Mouse (Mus musculus) CH12.LX (cell line): Measurements from ENCODE around the gene Tspear. TPM values are rescaled to one million over a fixed set of nuclear protein-coding genes. Genes with fewer than 3 reads are reported as not detected.
A peak's percentile ranks its signal among the peaks of the same experiment; 100 is the strongest.

Experiments used
- DNase-seq: peaks from one replicate; pipeline ENCODE4 v3.0.0-alpha.2; 2013; ENCODE audit errors: extremely low read depth
- H3K27ac ChIP-seq: 2 replicates; pipeline ENCODE4 v1.5.1; 2012; ENCODE audit warnings: low read depth, mild to moderate bottlenecking, control low read depth, moderate library complexity; ENCODE audit not compliant: insufficient read depth
- H3K27me3 ChIP-seq: replicated peaks from 2 replicates; pipeline ENCODE3; 2012; ENCODE audit warnings: inconsistent platforms
- H3K36me3 ChIP-seq, 2 experiments: replicated peaks in 1 of 2; 2 replicates each; pipeline versions ENCODE3 to v1.6.1; 2012; ENCODE audit warnings: inconsistent platforms in 1 of 2, low read length in 1 of 2, mild to moderate bottlenecking in 1 of 2, mixed read lengths in 1 of 2, moderate library complexity in 1 of 2; ENCODE audit not compliant: control insufficient read depth in 1 of 2, insufficient read depth in 1 of 2
- H3K4me1 ChIP-seq, 2 experiments: 2 replicates each; pipeline ENCODE4 v1.6.1; 2012; ENCODE audit warnings: inconsistent platforms in 1 of 2, moderate library complexity in 1 of 2; ENCODE audit not compliant: insufficient read depth in 2 of 2, control insufficient read depth in 1 of 2
- H3K4me2 ChIP-seq: 2 replicates; pipeline ENCODE4 v1.6.1; 2012; ENCODE audit warnings: low read depth, mild to moderate bottlenecking, control low read depth; ENCODE audit not compliant: poor library complexity, insufficient read depth, severe bottlenecking
- H3K4me3 ChIP-seq, 3 experiments: fragments of 150-350 bp in 1 of 3; sonication (generic) in 1 of 3; replicated peaks in 1 of 3; 2 replicates each; pipeline versions ENCODE3 to v1.5.1; 2011 to 2012; ENCODE audit warnings: low read depth in 2 of 3, low read length in 2 of 3, mild to moderate bottlenecking in 2 of 3, moderate library complexity in 2 of 3, control low read depth in 1 of 3, improper control_type of control experiment in 1 of 3, inconsistent platforms in 1 of 3, mixed read lengths in 1 of 3; ENCODE audit not compliant: poor library complexity in 1 of 3
- H3K79me2 ChIP-seq: replicated peaks from 2 replicates; pipeline ENCODE4 v1.6.1; 2012; ENCODE audit warnings: mild to moderate bottlenecking, moderate library complexity; ENCODE audit not compliant: control insufficient read depth, poor library complexity, insufficient read depth, severe bottlenecking; ENCODE audit errors: extremely low read depth
- H3K9ac ChIP-seq: 2 replicates; pipeline ENCODE4 v1.6.1; 2012; ENCODE audit warnings: low read depth, mild to moderate bottlenecking, control low read depth, moderate library complexity; ENCODE audit not compliant: insufficient read depth
- H3K9me3 ChIP-seq: replicated peaks from 2 replicates; pipeline ENCODE3; 2012; ENCODE audit warnings: low read length, inconsistent platforms, mixed read lengths
- BHLHE40 ChIP-seq: IDR thresholded peaks from 2 replicates; pipeline ENCODE4 v1.6.1; 2011; ENCODE audit warnings: mild to moderate bottlenecking, low read depth, low read length, improper control_type of control experiment
- CHD2 ChIP-seq: IDR thresholded peaks from 2 replicates; pipeline ENCODE4 v1.6.1; 2011; ENCODE audit warnings: low read length, improper control_type of control experiment
- CTCF ChIP-seq, 2 experiments: IDR thresholded peaks in 1 of 2; conservative IDR thresholded peaks in 1 of 2; 2 replicates each; pipeline ENCODE4 v1.5.1; 2011 to 2012; ENCODE audit warnings: low read depth in 2 of 2, low read length in 2 of 2, improper control_type of control experiment in 1 of 2, inconsistent platforms in 1 of 2, mild to moderate bottlenecking in 1 of 2, moderate library complexity in 1 of 2
- E2F4 ChIP-seq: IDR thresholded peaks from 2 replicates; pipeline ENCODE4 v1.6.1; 2011; ENCODE audit warnings: low read depth, low read length, improper control_type of control experiment; ENCODE audit not compliant: insufficient replicate concordance
- ELF1 ChIP-seq: IDR thresholded peaks from 2 replicates; pipeline ENCODE4 v1.6.1; 2014; ENCODE audit warnings: low read depth, mild to moderate bottlenecking, inconsistent platforms, low read length, improper control_type of control experiment
- EP300 ChIP-seq: IDR thresholded peaks from 2 replicates; pipeline ENCODE4 v1.6.1; 2011; ENCODE audit warnings: low read length, improper control_type of control experiment
- IRF4 ChIP-seq: IDR thresholded peaks from 2 replicates; pipeline ENCODE4 v1.6.1; 2014; ENCODE audit warnings: low read depth, mild to moderate bottlenecking, inconsistent platforms, low read length, improper control_type of control experiment
- JUN ChIP-seq: IDR thresholded peaks from 2 replicates; pipeline ENCODE4 v1.6.1; 2011; ENCODE audit warnings: low read depth, mild to moderate bottlenecking, low read length, improper control_type of control experiment, moderate library complexity; ENCODE audit not compliant: insufficient read depth
- JUND ChIP-seq: conservative IDR thresholded peaks from 2 replicates; pipeline ENCODE4 v1.6.1; 2011; ENCODE audit warnings: low read depth, low read length, improper control_type of control experiment
- KAT2A ChIP-seq: IDR thresholded peaks from 2 replicates; pipeline ENCODE4 v1.6.1; 2012; ENCODE audit warnings: low read length, improper control_type of control experiment, inconsistent platforms; ENCODE audit not compliant: insufficient replicate concordance
- MAX ChIP-seq: IDR thresholded peaks from 2 replicates; pipeline ENCODE4 v1.6.1; 2011; ENCODE audit warnings: low read length, improper control_type of control experiment
- MXI1 ChIP-seq: IDR thresholded peaks from 2 replicates; pipeline ENCODE4 v1.6.1; 2011; ENCODE audit warnings: mild to moderate bottlenecking, low read depth, low read length, improper control_type of control experiment
- MYC ChIP-seq: IDR thresholded peaks from 2 replicates; pipeline ENCODE4 v1.6.1; 2011; ENCODE audit warnings: low read depth, mild to moderate bottlenecking, improper control_type of control experiment, low read length
- NRF1 ChIP-seq: IDR thresholded peaks from 2 replicates; pipeline ENCODE4 v1.6.1; 2014; ENCODE audit warnings: low read depth, mild to moderate bottlenecking, inconsistent platforms, low read length, improper control_type of control experiment, moderate library complexity
- PAX5 ChIP-seq: IDR thresholded peaks from 2 replicates; pipeline ENCODE4 v1.6.1; 2012; ENCODE audit warnings: low read length, inconsistent platforms, mixed read lengths
- POLR2AphosphoS2 ChIP-seq: IDR thresholded peaks from 2 replicates; pipeline ENCODE4 v1.6.1; 2011; ENCODE audit warnings: low read depth, low read length, improper control_type of control experiment
- RAD21 ChIP-seq: IDR thresholded peaks from 2 replicates; pipeline ENCODE4 v1.6.1; 2011; ENCODE audit warnings: low read depth, mild to moderate bottlenecking, low read length, improper control_type of control experiment, moderate library complexity
- RCOR1 ChIP-seq: conservative IDR thresholded peaks from 2 replicates; pipeline ENCODE4 v1.6.1; 2012; ENCODE audit warnings: low read depth, mild to moderate bottlenecking, inconsistent platforms, low read length, improper control_type of control experiment
- SIN3A ChIP-seq: IDR thresholded peaks from 2 replicates; pipeline ENCODE4 v1.6.1; 2012; ENCODE audit warnings: low read length, improper control_type of control experiment, inconsistent platforms
- SMC3 ChIP-seq: IDR thresholded peaks from 2 replicates; pipeline ENCODE4 v1.6.1; 2011; ENCODE audit warnings: low read depth, low read length, improper control_type of control experiment
- TBP ChIP-seq: conservative IDR thresholded peaks from 2 replicates; pipeline ENCODE4 v1.6.1; 2011; ENCODE audit warnings: low read depth, low read length, improper control_type of control experiment
- USF1 ChIP-seq: IDR thresholded peaks from 2 replicates; pipeline ENCODE4 v1.6.1; 2014; ENCODE audit warnings: low read depth, mild to moderate bottlenecking, inconsistent platforms, low read length, improper control_type of control experiment
- USF2 ChIP-seq: conservative IDR thresholded peaks from 2 replicates; pipeline ENCODE4 v1.6.1; 2011; ENCODE audit warnings: low read depth, low read length, improper control_type of control experiment
- ZKSCAN1 ChIP-seq: IDR thresholded peaks from 2 replicates; pipeline ENCODE4 v1.6.1; 2012; ENCODE audit warnings: low read depth, inconsistent platforms, low read length, improper control_type of control experiment, borderline replicate concordance
- ZMIZ1 ChIP-seq: IDR thresholded peaks from 2 replicates; pipeline ENCODE4 v1.6.1; 2012; ENCODE audit warnings: low read depth, mild to moderate bottlenecking, inconsistent platforms, low read length, improper control_type of control experiment
- dilution Hi-C: fragments of 300-500 bp; cut with MboI; formaldehyde crosslinking; loops from 2 replicates; pipeline ENCODE4 v1.14.3; 2020; ENCODE audit warnings: low sequenced_read_pairs; ENCODE audit not compliant: extremely low pct_unique_long_range_greater_than_20kb, extremely low pct_ligation_motif_present
- in situ Hi-C: fragments of 300-500 bp; cut with MboI; formaldehyde crosslinking; loops from 3 replicates; pipeline ENCODE4 v1.14.3; 2019; ENCODE audit warnings: low sequenced_read_pairs, low pct_ligation_motif_present, low pct_unique_long_range_greater_than_20kb, mixed read lengths
- polyA plus RNA-seq: library from polyadenylated mRNA; unstranded; fragments of >175 nt; gene quantifications from 2 replicates; pipeline ENCODE4 v1.2.1, GENCODE M21; 2012; ENCODE audit warnings: low read depth; ENCODE audit not compliant: insufficient read length
- total RNA-seq, 2 experiments: library from RNA; depleted of rRNA; stranded (reverse); fragments of 300-350 nt in 1 of 2; fragments of >200 nt in 1 of 2; gene quantifications; 2 replicates each; pipeline ENCODE4 v1.2.3; 2012 to 2014

The Tspear gene
- total and polyA plus RNA-seq, 3 experiments = 0.09 to 0.42 TPM; not detected in 1

DNA sequence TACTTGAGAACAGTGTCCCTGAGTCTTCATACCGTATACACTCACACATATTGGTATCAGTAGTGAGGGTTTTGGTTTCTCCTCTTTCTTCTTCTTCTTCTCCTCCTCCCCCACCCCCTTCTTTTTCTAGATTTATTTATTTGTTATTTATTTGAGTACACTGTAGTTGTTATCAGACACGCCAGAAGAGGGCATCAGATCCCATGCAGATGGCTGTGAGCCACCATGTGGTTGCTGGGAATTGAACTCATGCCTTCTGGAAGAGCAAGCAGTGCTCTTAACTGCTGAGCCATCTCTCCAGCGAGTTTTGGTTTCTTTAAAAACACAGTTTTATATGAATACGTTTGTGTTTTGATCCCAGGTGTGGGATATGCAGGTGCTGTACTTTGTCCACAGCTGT lies 41.9 kb downstream of the Tspear start:
- no peak for DNase-seq
- Histone ChIP-seq H3K9me3 (peaks cover 3% of the 10 kb centered on the region), H3K4me1 (no peaks in the 10 kb centered on the region), H3K36me3 (no peaks in the 10 kb centered on the region), H3K4me3 (no peak overlapping the region), H3K27me3 (peaks cover 56% of the 10 kb centered on the region), H3K4me2 (no peak overlapping the region), H3K79me2 (no peaks in the 10 kb centered on the region), H3K9ac (no peak overlapping the region), H3K27ac (no peak overlapping the region)
- dilution Hi-C loops = no loop called here
- in situ Hi-C loops = no loop called here
- peak; percentile 65; the same call in 1 of the 2 replicates for TF ChIP-seq MYC
- peak; percentile 29; the same call in 1 of the 2 replicates for TF ChIP-seq SMC3
- no peak for TF ChIP-seq POLR2AphosphoS2
- TF ChIP-seq CTCF (conservative IDR thresholded peaks at IDR 0.05 in 1 of 2, IDR thresholded peaks at IDR 0.05 in 1 of 2; ENCODE audit: low read depth in 2 of 2, low read length in 2 of 2) = peak in 1 of 2 experiments; percentile 56; a peak in 2 of 4 replicates
- no peak for TF ChIP-seq ELF1
- peak; percentile 23 for TF ChIP-seq RAD21
- TF ChIP-seq RCOR1 = no peak

DNA sequence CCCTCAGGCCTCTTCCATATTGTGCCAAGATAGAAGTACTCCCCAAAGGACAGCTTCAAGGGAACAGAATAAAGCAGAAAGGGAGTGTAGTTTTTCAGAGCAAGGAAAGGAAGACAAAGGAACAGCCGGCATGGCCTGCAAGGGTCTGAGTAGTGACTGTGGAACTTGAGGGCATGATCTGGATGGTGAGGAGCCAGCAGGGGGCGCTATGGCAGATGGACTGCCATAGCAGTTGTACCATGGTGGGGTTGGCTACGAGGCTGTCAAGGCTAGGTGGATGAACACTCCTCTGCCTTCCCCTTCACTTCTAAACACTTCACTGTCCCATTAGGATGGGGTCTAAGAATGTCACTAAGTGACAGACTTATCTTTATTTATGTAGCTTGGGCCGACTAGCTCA lies 42.9 kb downstream of the Tspear start:
- no peak overlapping the region for H3K4me3 ChIP-seq
- dilution Hi-C loops = no loop called here

DNA sequence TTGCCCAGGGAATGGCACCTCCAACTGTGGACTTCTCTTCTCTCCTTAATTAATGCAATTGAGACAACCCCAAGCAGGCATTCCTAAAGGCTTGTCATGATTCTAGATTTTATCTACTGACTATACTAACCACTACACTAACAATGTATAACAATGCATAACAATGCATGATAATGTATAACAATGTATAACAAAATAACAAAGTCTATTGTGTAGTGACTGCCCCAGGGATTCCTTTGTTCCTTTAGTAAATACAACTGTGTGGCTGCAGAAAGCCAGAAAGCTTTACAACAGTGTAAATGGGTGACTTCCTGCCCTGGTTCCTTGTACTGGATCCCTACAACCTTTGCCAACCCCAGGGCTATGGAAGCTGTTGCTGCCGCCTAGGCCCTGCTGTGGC lies 49.6 kb downstream of the Tspear start:
- no peak overlapping the region for H3K9ac ChIP-seq
- H3K79me2 ChIP-seq = no peaks in the 10 kb centered on the region
- dilution Hi-C loops (no loop called here), in situ Hi-C loops (no loop called here)
- no peak overlapping the region for H3K27ac ChIP-seq
- no peaks in the 10 kb centered on the region for H3K36me3 ChIP-seq
- H3K9me3 ChIP-seq = peaks cover 12% of the 10 kb centered on the region
- peaks cover 53% of the 10 kb centered on the region for H3K27me3 ChIP-seq
- H3K4me3 ChIP-seq = no peak overlapping the region
- TF ChIP-seq SMC3 (no peak), SIN3A (no peak), EP300 (no peak), E2F4 (no peak), ZMIZ1 (no peak), MXI1 (no peak), ZKSCAN1 (no peak), USF2 (no peak), IRF4 (no peak), CTCF (conservative IDR thresholded peaks at IDR 0.05 in 1 of 2, IDR thresholded peaks at IDR 0.05 in 1 of 2; ENCODE audit: low read depth in 2 of 2, low read length in 2 of 2) (no peak), BHLHE40 (no peak), CHD2 (no peak), JUND (no peak), NRF1 (no peak), TBP (no peak), PAX5 (no peak), POLR2AphosphoS2 (no peak)
- no peak for DNase-seq
- H3K4me1 ChIP-seq = peaks cover 0 to 5% of the 10 kb centered on the region in 2 experiments; a peak in 2 of 4 replicates
- H3K4me2 ChIP-seq = no peak overlapping the region

More for the DNA sequence above, 42.9 kb downstream of the Tspear start:
- in situ Hi-C loops = no loop called here
- peak; percentile 33 for DNase-seq
- TF ChIP-seq USF1 (no peak), KAT2A (no peak), MXI1 (no peak), MAX (no peak), JUN (no peak), ELF1 (no peak), RAD21 (peak; percentile 14; the same call in 1 of the 2 replicates), CTCF (conservative IDR thresholded peaks at IDR 0.05 in 1 of 2, IDR thresholded peaks at IDR 0.05 in 1 of 2; ENCODE audit: low read depth in 2 of 2, low read length in 2 of 2) (peak; percentile 72 to 76), SMC3 (peak; percentile 56)
- peaks cover 52% of the 10 kb centered on the region for H3K27me3 ChIP-seq
- H3K79me2 ChIP-seq = no peaks in the 10 kb centered on the region
- H3K4me2 ChIP-seq = no peak overlapping the region
- no peak overlapping the region for H3K9ac ChIP-seq
- no peaks in the 10 kb centered on the region for H3K36me3 ChIP-seq
- peaks cover 6% of the 10 kb centered on the region for H3K9me3 ChIP-seq
- no peaks in the 10 kb centered on the region for H3K4me1 ChIP-seq
- no peak overlapping the region for H3K27ac ChIP-seq
